Comparison of ENCODE assay signal across 8 mouse cellular contexts in the genomic region with DNA sequence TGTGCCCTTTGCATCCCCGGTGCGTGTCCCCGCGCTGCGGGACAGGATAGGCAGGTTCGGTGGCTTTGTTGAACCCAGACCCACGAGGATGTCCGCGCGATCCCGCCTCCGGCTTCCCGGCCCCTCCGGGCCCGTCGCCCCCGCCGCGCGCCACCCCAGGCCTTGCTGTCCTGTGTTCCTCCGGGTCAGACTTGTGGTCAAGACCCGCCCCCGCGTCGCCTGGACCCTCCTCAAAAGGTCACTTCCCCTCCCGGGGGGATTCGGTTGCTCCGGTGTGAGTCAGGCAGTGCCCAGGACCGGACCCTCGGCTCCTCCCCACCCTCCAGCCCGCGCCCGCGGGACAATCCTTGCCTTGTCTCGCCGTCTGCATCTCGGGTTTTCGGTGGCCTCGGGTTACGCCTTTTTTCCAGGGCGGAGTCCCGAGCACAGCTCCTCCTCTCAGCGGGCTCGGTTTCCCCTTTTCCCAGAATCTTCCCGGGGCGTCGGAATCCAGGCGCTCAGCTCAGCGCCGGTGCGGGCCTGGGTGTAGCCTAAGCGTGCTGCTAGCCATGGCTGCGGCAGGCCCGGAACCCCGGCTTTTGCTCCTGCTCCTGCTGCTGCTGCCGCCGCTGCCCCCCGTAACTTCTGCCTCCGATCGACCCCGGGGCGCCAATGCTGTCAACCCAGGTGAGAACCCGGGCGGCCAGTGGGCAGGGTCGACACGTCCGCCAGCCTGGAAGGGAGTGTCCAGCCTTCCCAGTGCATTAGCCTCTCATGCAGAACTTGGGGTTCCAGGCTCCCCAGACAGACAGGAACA. TPM values are rescaled to one million over a fixed set of nuclear protein-coding genes. Genes with fewer than 3 reads are reported as not detected.
A peak's percentile ranks its signal among the peaks of the same experiment; 100 is the strongest.
DNase-seq lines count a peak whose midpoint lies in the region; ATAC-seq and TF ChIP-seq lines count a peak whose summit lies in the region.

No protein-coding gene starts in this region.

- under 1% methylated on average over 67 of the region's 67 CpGs for WGBS in forebrain, embryonic 12.5 days
- WGBS in heart, embryonic 16.5 days = under 1% methylated on average over 63 of the region's 67 CpGs
- under 1% methylated on average over 67 of the region's 67 CpGs for WGBS in liver, embryonic 15.5 days (ENCODE audit: insufficient replicate concordance)
- under 1% methylated on average over 67 of the region's 67 CpGs for WGBS in neural tube, embryonic 13.5 days

- TF ChIP-seq CTCF in ES-Bruce4 (IDR thresholded peaks at IDR 0.05; ENCODE audit: low read depth, low read length) = no peak
- TF ChIP-seq CTCF in testis, adult 2 months (IDR thresholded peaks at IDR 0.05; ENCODE audit: control insufficient read depth, insufficient read depth, insufficient replicate concordance, low read depth, low read length) = no peak

- peak; percentile 74 for DNase-seq in c-Kit-positive CD71-positive TER-119-positive erythroid progenitor cells, embryonic 14.5 days (ENCODE audit: low spot score)
- peak; percentile 77 to 90 for DNase-seq in kidney, postnatal 25 days

- peak overlapping the region; percentile 93 for H3K9ac ChIP-seq in ES-Bruce4 (ENCODE audit: low read depth, poor library complexity, severe bottlenecking)
- peak overlapping the region; percentile 95 for H3K9ac ChIP-seq in forebrain, embryonic 12.5 days
- H3K9ac ChIP-seq in heart, embryonic 16.5 days (ENCODE audit: low read length) = peak overlapping the region; percentile 92
- peak overlapping the region; percentile 92 for H3K9ac ChIP-seq in liver, embryonic 15.5 days
- peak overlapping the region; percentile 97 for H3K9ac ChIP-seq in neural tube, embryonic 13.5 days

- TF ChIP-seq EP300 in ES-Bruce4 (IDR thresholded peaks at IDR 0.05; ENCODE audit: insufficient read depth, low read depth, low read length) = no peak

- peak; percentile 51 for TF ChIP-seq POLR2A in ES-Bruce4 (IDR thresholded peaks at IDR 0.05; ENCODE audit: insufficient read depth, low read length)
- no peak for TF ChIP-seq POLR2A in testis, adult 2 months (IDR thresholded peaks at IDR 0.05; ENCODE audit: control insufficient read depth, low read depth, low read length)

- H3K4me3 ChIP-seq in ES-Bruce4 (ENCODE audit: low read depth, low read length) = peak overlapping the region; percentile 85
- H3K4me3 ChIP-seq in forebrain, embryonic 12.5 days (replicated peaks) = peak overlapping the region; percentile 88
- H3K4me3 ChIP-seq in heart, embryonic 16.5 days (ENCODE audit: low read length) = peak overlapping the region; percentile 81
- H3K4me3 ChIP-seq in liver, embryonic 15.5 days (replicated peaks) = peak overlapping the region; percentile 93
- peak overlapping the region; percentile 56 for H3K4me3 ChIP-seq in neural tube, embryonic 13.5 days
- H3K4me3 ChIP-seq in testis, adult 2 months (ENCODE audit: control insufficient read depth, low read depth, low read length) = peak overlapping the region; percentile 94

- no peaks in the 10 kb centered on the region for H3K27me3 ChIP-seq in ES-Bruce4 (ENCODE audit: control insufficient read depth, insufficient read depth, low read length, poor library complexity, severe bottlenecking)
- H3K27me3 ChIP-seq in forebrain, embryonic 12.5 days = no peaks in the 10 kb centered on the region
- H3K27me3 ChIP-seq in heart, embryonic 16.5 days (ENCODE audit: control insufficient read depth, insufficient read depth, low read length) = no peaks in the 10 kb centered on the region
- H3K27me3 ChIP-seq in liver, embryonic 15.5 days = no peaks in the 10 kb centered on the region
- H3K27me3 ChIP-seq in neural tube, embryonic 13.5 days = no peaks in the 10 kb centered on the region
- H3K27me3 ChIP-seq in testis, adult 2 months (ENCODE audit: control insufficient read depth, insufficient read depth, low read length) = no peaks in the 10 kb centered on the region

- peak overlapping the region; percentile 66 for H3K27ac ChIP-seq in ES-Bruce4 (ENCODE audit: insufficient read depth, low read length)
- H3K27ac ChIP-seq in forebrain, embryonic 12.5 days = peak overlapping the region; percentile 94
- H3K27ac ChIP-seq in heart, embryonic 16.5 days (ENCODE audit: low read length) = peak overlapping the region; percentile 91
- H3K27ac ChIP-seq in liver, embryonic 15.5 days (replicated peaks) = peak overlapping the region; percentile 92
- peak overlapping the region; percentile 97 for H3K27ac ChIP-seq in neural tube, embryonic 13.5 days (replicated peaks)
- peak overlapping the region; percentile 51 for H3K27ac ChIP-seq in testis, adult 2 months (ENCODE audit: control insufficient read depth, insufficient read depth, low read depth, low read length)

- H3K4me1 ChIP-seq in ES-Bruce4 (ENCODE audit: control insufficient read depth, insufficient read depth, low read length) = peaks cover 3% of the 10 kb centered on the region
- H3K4me1 ChIP-seq in forebrain, embryonic 12.5 days = peaks cover 21% of the 10 kb centered on the region
- H3K4me1 ChIP-seq in heart, embryonic 16.5 days (ENCODE audit: control insufficient read depth, insufficient read depth, low read length) = peaks cover 11% of the 10 kb centered on the region
- H3K4me1 ChIP-seq in liver, embryonic 15.5 days (replicated peaks) = peaks cover 29% of the 10 kb centered on the region
- H3K4me1 ChIP-seq in neural tube, embryonic 13.5 days (replicated peaks) = peaks cover 25% of the 10 kb centered on the region
- H3K4me1 ChIP-seq in testis, adult 2 months (ENCODE audit: control insufficient read depth, insufficient read depth, low read length) = peaks cover 15% of the 10 kb centered on the region

- ATAC-seq in forebrain, embryonic 12.5 days (ENCODE audit: low FRiP score) = peak; percentile 66
- peak; percentile 61 for ATAC-seq in heart, embryonic 16.5 days (replicated peaks; ENCODE audit: extremely low read depth, insufficient read depth, low FRiP score)
- peak; percentile 68 for ATAC-seq in liver, embryonic 15.5 days (ENCODE audit: insufficient read depth)
- peak; percentile 62 for ATAC-seq in neural tube, embryonic 13.5 days (ENCODE audit: low read depth)

- H3K36me3 ChIP-seq in ES-Bruce4 (ENCODE audit: control insufficient read depth, insufficient read depth, low read length, poor library complexity, severe bottlenecking) = peaks cover 6% of the 10 kb centered on the region; the same call in 1 of the 2 replicates
- peaks cover 49% of the 10 kb centered on the region for H3K36me3 ChIP-seq in forebrain, embryonic 12.5 days (replicated peaks)
- H3K36me3 ChIP-seq in heart, embryonic 16.5 days (ENCODE audit: control insufficient read depth, insufficient read depth) = peaks cover 26% of the 10 kb centered on the region
- H3K36me3 ChIP-seq in liver, embryonic 15.5 days (replicated peaks) = peaks cover 28% of the 10 kb centered on the region
- H3K36me3 ChIP-seq in neural tube, embryonic 13.5 days = peaks cover 52% of the 10 kb centered on the region
- no peaks in the 10 kb centered on the region; the same call in 1 of the 2 replicates for H3K36me3 ChIP-seq in testis, adult 2 months (ENCODE audit: control insufficient read depth, insufficient read depth, low read length)

- H3K9me3 ChIP-seq in ES-Bruce4 (replicated peaks; ENCODE audit: control insufficient read depth, insufficient read depth, low read length, poor library complexity, severe bottlenecking) = no peaks in the 10 kb centered on the region
- H3K9me3 ChIP-seq in forebrain, embryonic 12.5 days = no peaks in the 10 kb centered on the region
- H3K9me3 ChIP-seq in heart, embryonic 16.5 days (replicated peaks; ENCODE audit: control insufficient read depth, low read length) = no peaks in the 10 kb centered on the region
- H3K9me3 ChIP-seq in liver, embryonic 15.5 days (replicated peaks) = no peaks in the 10 kb centered on the region
- H3K9me3 ChIP-seq in neural tube, embryonic 13.5 days = no peaks in the 10 kb centered on the region

- peak overlapping the region; percentile 96 for H3K4me2 ChIP-seq in forebrain, embryonic 12.5 days
- H3K4me2 ChIP-seq in heart, embryonic 16.5 days (ENCODE audit: low read depth, low read length) = peak overlapping the region; percentile 95
- peak overlapping the region; percentile 98 for H3K4me2 ChIP-seq in liver, embryonic 15.5 days
- peak overlapping the region; percentile 86 for H3K4me2 ChIP-seq in neural tube, embryonic 13.5 days

RNA-seq across cellular contexts. Expression of a gene that starts 0.5 kb away (rescaled TPM):
- polyA plus RNA-seq in ES-Bruce4 (2011; ENCODE audit: insufficient read depth, insufficient read length, low read depth, missing spikeins) = 26.6 and 27.0 TPM in 2 replicates
- polyA plus RNA-seq in forebrain, embryonic 12.5 days (2016; fragmentation: Nextera tagmentation; extraction: Ambion mirVana) = 97.9 and 102 TPM in 2 replicates
- polyA plus RNA-seq in heart, embryonic 16.5 days (2015; fragmentation: Nextera tagmentation; extraction: Ambion mirVana) = 74.4 and 80.5 TPM in 2 replicates
- 50.6 and 53.4 TPM in 2 replicates for polyA plus RNA-seq in liver, embryonic 15.5 days (2015; fragmentation: Nextera tagmentation; extraction: Ambion mirVana)
- polyA plus RNA-seq in neural tube, embryonic 13.5 days (2015; fragmentation: Nextera tagmentation; extraction: Ambion mirVana) = 91.3 and 110 TPM in 2 replicates
- polyA plus RNA-seq in testis, adult 2 months (2012; rRNA removed) = 308 and 386 TPM in 2 replicates

RNA-seq across cellular contexts. Expression of a gene that starts 0.5 kb away (rescaled TPM):
- 29.3 and 33.9 TPM in 2 replicates for polyA plus RNA-seq in ES-Bruce4 (2011; ENCODE audit: insufficient read depth, insufficient read length, low read depth, missing spikeins)
- 34.5 and 36.4 TPM in 2 replicates for polyA plus RNA-seq in forebrain, embryonic 12.5 days (2016; fragmentation: Nextera tagmentation; extraction: Ambion mirVana)
- polyA plus RNA-seq in heart, embryonic 16.5 days (2015; fragmentation: Nextera tagmentation; extraction: Ambion mirVana) = 42.2 and 46.2 TPM in 2 replicates
- 15.3 and 19.0 TPM in 2 replicates for polyA plus RNA-seq in liver, embryonic 15.5 days (2015; fragmentation: Nextera tagmentation; extraction: Ambion mirVana)
- 34.5 and 41.7 TPM in 2 replicates for polyA plus RNA-seq in neural tube, embryonic 13.5 days (2015; fragmentation: Nextera tagmentation; extraction: Ambion mirVana)
- polyA plus RNA-seq in testis, adult 2 months (2012; rRNA removed) = 15.3 and 16.3 TPM in 2 replicates

RNA-seq across cellular contexts. Expression of a gene that starts 20.9 kb away (rescaled TPM):
- polyA plus RNA-seq in ES-Bruce4 (2011; ENCODE audit: insufficient read depth, insufficient read length, low read depth, missing spikeins) = not detected in 2 replicates
- polyA plus RNA-seq in forebrain, embryonic 12.5 days (2016; fragmentation: Nextera tagmentation; extraction: Ambion mirVana) = 0.27 and 0.50 TPM in 2 replicates
- 6.7 and 7.1 TPM in 2 replicates for polyA plus RNA-seq in heart, embryonic 16.5 days (2015; fragmentation: Nextera tagmentation; extraction: Ambion mirVana)
- polyA plus RNA-seq in liver, embryonic 15.5 days (2015; fragmentation: Nextera tagmentation; extraction: Ambion mirVana) = 5.9 and 8.1 TPM in 2 replicates
- 0.17 and 0.39 TPM in 2 replicates for polyA plus RNA-seq in neural tube, embryonic 13.5 days (2015; fragmentation: Nextera tagmentation; extraction: Ambion mirVana)
- polyA plus RNA-seq in testis, adult 2 months (2012; rRNA removed) = 0.25 and 0.58 TPM in 2 replicates

RNA-seq across cellular contexts. Expression of a gene that starts 34.3 kb away (rescaled TPM):
- 87.8 and 97.5 TPM in 2 replicates for polyA plus RNA-seq in ES-Bruce4 (2011; ENCODE audit: insufficient read depth, insufficient read length, low read depth, missing spikeins)
- polyA plus RNA-seq in forebrain, embryonic 12.5 days (2016; fragmentation: Nextera tagmentation; extraction: Ambion mirVana) = 287 and 302 TPM in 2 replicates
- 214 and 233 TPM in 2 replicates for polyA plus RNA-seq in heart, embryonic 16.5 days (2015; fragmentation: Nextera tagmentation; extraction: Ambion mirVana)
- polyA plus RNA-seq in liver, embryonic 15.5 days (2015; fragmentation: Nextera tagmentation; extraction: Ambion mirVana) = 190 and 201 TPM in 2 replicates
- polyA plus RNA-seq in neural tube, embryonic 13.5 days (2015; fragmentation: Nextera tagmentation; extraction: Ambion mirVana) = 327 and 376 TPM in 2 replicates
- 71.3 and 76.5 TPM in 2 replicates for polyA plus RNA-seq in testis, adult 2 months (2012; rRNA removed)

RNA-seq across cellular contexts. Expression of a gene that starts 38.9 kb away (rescaled TPM):
- 3.7 and 5.7 TPM in 2 replicates for polyA plus RNA-seq in ES-Bruce4 (2011; ENCODE audit: insufficient read depth, insufficient read length, low read depth, missing spikeins)
- polyA plus RNA-seq in forebrain, embryonic 12.5 days (2016; fragmentation: Nextera tagmentation; extraction: Ambion mirVana) = 0.68 and 0.92 TPM in 2 replicates
- 0.09 TPM in 1 of 2 replicates, not detected in the other for polyA plus RNA-seq in heart, embryonic 16.5 days (2015; fragmentation: Nextera tagmentation; extraction: Ambion mirVana)
- not detected in 2 replicates for polyA plus RNA-seq in liver, embryonic 15.5 days (2015; fragmentation: Nextera tagmentation; extraction: Ambion mirVana)
- 4.0 and 4.6 TPM in 2 replicates for polyA plus RNA-seq in neural tube, embryonic 13.5 days (2015; fragmentation: Nextera tagmentation; extraction: Ambion mirVana)
- polyA plus RNA-seq in testis, adult 2 months (2012; rRNA removed) = 0.84 and 1.9 TPM in 2 replicates

Comparison
In these comparisons a context has a peak if more than half of its experiments do, and no peak if none do; other contexts are left out.
1. Peak in every context shown above with its lines: DNase-seq, ATAC-seq, H3K4me3 ChIP-seq and H3K27ac ChIP-seq.